Mouse (Mus musculus): ENCODE results near the gene Cd300ld.
"Not testable (repeated sequence)": the region's sequence is repeated elsewhere in the genome, so short reads cannot be mapped to it uniquely, and the experiment has no call there.

- not testable (repeated sequence) for TF ChIP-seq CTCF (IDR thresholded peaks at IDR 0.05; ENCODE audit: control insufficient read depth, insufficient read depth, insufficient read length); MYOG (IDR thresholded peaks at IDR 0.05; ENCODE audit: control insufficient read depth, extremely low read depth, insufficient read length)
Measured at GRCm38 (mm10) chr11:115037669-115038068, 47.9 kb upstream of the Cd300ld start, which contains the start of gene Cd300ld5.

Measured in C2C12 (cell line).